Mouse (Mus musculus) olfactory bulb, adult 2 months (tissue): ENCODE measurements around the gene Washc2.

Experiments used
- CTCF ChIP-seq: fragments of 200-500 bp; IDR thresholded peaks from 2 replicates; pipeline ENCODE4 v1.5.1; 2012; ENCODE audit warnings: low read depth, mild to moderate bottlenecking, low read length, moderate library complexity; ENCODE audit not compliant: insufficient read depth
- POLR2A ChIP-seq: fragments of 200-500 bp; IDR thresholded peaks from 2 replicates; pipeline ENCODE4 v1.6.1; 2012; ENCODE audit warnings: mild to moderate bottlenecking, low read depth, low read length, moderate library complexity; ENCODE audit not compliant: insufficient read depth

DNA sequence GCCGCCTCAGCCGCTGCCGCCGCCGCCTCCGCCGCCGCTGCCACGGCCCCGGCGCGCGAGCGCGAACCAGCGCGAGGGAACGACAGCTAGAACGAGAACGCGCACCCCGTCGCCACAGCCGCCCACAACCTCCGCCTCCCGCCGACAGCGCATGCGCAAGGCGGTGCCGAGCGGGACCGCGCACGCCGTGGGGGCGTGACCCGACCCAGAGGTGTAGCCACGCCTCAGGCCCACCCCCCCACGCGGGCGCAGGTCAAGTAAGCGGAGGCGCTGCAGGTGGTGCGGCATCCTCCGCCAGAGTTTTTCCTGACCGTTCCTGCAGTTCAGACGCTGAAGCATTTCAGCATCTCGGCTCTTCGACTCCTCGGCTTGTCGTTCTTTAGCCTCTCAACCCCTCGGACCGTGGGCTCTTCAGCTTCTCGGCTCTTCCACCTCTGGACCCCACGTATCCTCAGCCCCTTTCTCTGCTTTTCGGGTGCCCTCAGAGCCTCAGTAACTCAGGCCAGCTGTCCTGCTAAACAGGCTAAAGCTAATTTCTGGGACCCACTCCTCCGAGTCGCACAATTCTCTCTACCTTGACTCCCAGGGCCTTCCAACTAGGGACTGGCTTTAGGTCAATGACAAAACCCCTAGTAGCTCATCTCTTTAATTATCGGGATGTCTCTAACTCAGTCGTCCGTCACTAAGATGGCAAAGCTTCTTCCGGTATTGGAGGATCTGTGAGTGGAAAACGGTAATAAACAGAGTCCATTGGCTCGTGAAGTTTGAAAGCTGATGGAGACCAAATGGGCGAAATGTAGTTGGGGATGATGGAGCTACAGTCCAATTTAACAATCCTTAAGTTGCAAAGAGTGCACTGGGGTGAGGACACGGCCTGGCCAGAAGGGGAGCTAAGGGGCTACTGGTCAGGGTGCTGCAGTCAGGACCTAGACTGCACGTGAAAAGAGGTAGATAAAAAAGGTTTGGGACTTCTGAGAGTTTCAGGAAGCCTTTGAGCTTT is 14.1 kb upstream of the Washc2 start, which contains the start of gene Tmcc1:
- TF ChIP-seq CTCF (no peak), POLR2A (peak; percentile 51; the same call in 1 of the 2 replicates)
